Mouse (Mus musculus): Measurements from ENCODE around the gene D5Ertd579e.

GRCm38 (mm10) chr5:36729086-36729473 lies 33.3 kb upstream of the D5Ertd579e start:
- TF ChIP-seq EP300 (IDR thresholded peaks at IDR 0.05; ENCODE audit: low read length) = no peak
- no peak for TF ChIP-seq USF1 (IDR thresholded peaks at IDR 0.05; ENCODE audit: low read depth, low read length)
- TF ChIP-seq MXI1 (IDR thresholded peaks at IDR 0.05; ENCODE audit: low read depth, low read length) = no peak
- TF ChIP-seq POLR2A (IDR thresholded peaks at IDR 0.05; ENCODE audit: low read depth, low read length) = no peak
- TF ChIP-seq CTCF (conservative IDR thresholded peaks at IDR 0.05 in 1 of 2, IDR thresholded peaks at IDR 0.05 in 1 of 2; ENCODE audit: low read depth in 2 of 2, low read length in 2 of 2) = no peak
- TF ChIP-seq MAFK (IDR thresholded peaks at IDR 0.05; ENCODE audit: insufficient replicate concordance, low read length) = no peak
- TF ChIP-seq MEF2A (IDR thresholded peaks at IDR 0.05; ENCODE audit: borderline replicate concordance, low read depth, low read length) = no peak
- no peak for TF ChIP-seq ZKSCAN1 (IDR thresholded peaks at IDR 0.05; ENCODE audit: borderline replicate concordance, low read depth, low read length)
- no peak for TF ChIP-seq MYC (IDR thresholded peaks at IDR 0.05; ENCODE audit: low read depth, low read length)
- TF ChIP-seq UBTF (IDR thresholded peaks at IDR 0.05; ENCODE audit: low read depth, low read length) = no peak

All from CH12.LX (cell line).